Mouse (Mus musculus) hindlimb bud, embryonic 11.5 days (tissue): Measurements from ENCODE around the gene Prkaa1.
"Not testable (repeated sequence)": the region's sequence is repeated elsewhere in the genome, so short reads cannot be mapped to it uniquely, and the experiment has no call there.

Source experiments
- DNase-seq: peaks from one replicate; pipeline ENCODE4 v3.0.0-alpha.2; 2012; ENCODE audit warnings: low read depth, low spot score; ENCODE audit errors: extremely low spot score

The Prkaa1 gene

DNA sequence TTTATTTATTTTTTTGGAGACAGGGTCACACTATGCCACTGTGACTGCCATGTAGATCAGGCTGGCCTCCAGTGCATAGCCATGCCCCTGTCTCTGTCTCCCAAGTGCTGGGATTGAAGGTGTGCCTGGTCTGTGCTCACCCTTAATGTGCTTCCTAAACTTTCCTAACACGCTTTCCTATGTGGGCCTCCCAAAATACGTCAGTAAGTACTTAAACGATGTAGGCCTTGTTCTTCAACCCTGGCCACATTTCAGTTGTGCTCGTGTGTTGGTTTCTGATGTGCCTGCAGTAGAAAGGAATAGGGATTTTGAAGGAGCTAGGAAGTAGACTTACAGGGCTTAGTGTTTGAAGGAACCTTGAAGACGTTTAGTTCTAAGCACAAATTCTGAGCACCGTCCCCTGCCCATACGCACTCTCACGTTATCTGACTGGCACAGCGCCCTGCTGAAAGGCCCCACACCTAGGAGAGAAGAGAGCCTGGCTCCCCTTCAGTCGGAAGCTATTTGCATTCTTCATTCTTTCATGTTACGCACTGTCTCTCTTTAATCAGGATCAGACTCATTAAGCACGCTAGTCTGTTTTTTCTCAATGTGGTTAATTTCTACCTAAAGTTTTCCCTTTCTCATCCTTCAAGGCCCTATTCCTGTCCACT, 21.6 kb downstream of the Prkaa1 start:
- no peak for DNase-seq

DNA sequence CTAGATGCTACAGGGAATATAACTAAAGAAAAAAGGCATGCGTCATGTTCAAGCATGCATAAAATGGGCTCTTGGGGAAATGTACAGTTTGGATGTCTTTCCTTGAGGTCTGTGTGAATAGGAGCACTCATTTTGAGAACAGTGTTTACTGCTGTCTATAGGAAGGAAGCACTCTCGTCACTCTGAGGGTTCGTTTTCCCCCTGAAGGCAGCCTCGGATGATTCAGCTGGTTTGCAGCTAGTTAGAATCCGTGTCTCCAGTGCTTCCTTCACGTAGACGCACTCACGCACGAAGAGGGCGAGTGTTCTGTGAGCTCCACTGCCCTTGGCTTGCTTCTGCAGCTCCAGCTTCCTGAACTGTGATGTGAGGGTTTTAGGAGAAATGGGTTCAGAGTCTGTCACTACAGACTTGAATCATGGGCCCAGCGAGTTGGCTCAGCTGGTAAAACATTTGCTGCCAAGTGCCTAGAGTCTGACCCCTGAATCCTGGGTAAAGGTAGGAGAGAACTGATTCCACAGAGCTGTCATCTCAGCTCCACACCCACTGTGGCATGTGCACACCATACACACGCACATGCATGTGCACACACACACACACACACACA, 29.7 kb downstream of the Prkaa1 start:
- DNase-seq: no peak

DNA sequence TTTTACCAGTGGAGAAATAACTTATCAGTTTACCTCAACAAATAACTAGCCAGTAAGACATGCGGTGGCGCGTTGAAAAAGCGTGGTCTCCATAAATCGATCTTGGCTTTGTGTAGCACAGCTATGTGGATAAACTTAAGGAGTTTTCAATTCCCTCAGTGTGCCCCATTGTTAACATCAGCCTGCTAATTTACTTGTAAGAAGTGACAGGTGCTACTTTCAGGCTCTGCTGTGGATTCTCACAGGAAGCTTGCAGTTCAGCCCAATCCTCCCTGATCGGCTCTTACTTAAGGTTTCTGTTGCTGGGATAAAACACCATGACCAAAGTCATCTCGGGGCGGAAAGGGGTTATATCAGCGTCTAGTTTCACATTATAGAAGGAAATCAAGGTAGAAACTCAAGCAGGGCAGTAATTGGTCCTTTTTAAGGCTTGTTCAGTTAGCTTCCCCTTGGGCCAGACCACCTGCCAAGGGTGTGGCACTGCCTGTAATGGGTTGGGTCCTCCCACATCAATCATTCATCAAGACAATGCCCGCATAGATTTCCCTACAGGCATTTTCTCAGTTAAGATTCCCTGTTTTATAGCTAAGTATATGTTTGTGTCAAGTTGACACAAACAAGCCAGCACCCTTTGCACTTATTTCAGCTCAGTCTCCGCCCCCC, 41.1 kb downstream of the Prkaa1 start:
- no peak for DNase-seq

DNA sequence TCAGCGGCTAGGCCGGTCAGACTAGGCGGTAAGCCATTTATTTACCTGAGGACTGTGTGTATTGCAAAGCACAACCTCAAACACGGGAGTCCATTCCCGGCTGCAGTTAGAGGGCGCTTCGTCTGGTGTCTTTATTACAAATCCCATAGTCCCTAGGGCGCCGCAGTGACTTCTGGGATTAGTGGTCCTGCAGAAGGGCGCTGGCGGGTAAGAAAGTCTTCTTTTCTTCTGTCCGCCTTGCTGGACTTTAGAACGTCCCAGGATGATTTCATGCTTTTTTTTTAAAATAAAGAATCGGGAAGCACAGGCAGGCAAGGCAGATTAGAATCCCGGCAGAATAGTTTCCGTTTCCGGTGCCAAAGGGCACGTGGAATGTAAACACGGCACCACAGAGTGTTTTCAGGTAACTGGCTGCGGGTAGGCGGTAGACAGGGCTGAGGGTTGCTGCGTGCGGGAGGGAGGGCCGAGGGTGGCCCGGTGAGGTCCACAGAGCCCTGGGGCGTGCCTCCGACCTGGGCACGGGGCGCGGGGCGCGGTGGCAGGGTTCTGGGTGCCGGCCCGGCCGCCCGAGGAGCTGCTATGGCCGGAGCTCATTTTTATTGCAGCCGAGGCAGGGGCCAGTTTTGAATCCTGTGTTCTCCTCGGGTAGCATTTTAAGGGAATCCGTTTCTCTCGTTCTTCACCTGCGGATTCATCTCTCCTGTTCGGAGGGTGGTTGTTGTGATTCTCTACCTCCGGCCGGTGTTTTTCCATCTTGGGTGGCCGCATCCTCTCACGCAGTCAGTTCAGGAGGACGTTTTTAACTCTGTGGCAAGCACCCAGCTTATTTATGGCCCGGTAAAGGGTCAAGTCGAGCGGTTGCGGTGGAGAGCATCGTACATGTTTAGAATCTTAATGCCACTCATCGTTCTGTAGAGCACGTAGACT, 42.0 kb downstream of the Prkaa1 start, which contains the start of gene Ttc33:
Gene Ttc33, plus strand, starts transcription at position 160 of the 927 bp plus-strand sequence.
- peak; percentile 39 for DNase-seq

DNA sequence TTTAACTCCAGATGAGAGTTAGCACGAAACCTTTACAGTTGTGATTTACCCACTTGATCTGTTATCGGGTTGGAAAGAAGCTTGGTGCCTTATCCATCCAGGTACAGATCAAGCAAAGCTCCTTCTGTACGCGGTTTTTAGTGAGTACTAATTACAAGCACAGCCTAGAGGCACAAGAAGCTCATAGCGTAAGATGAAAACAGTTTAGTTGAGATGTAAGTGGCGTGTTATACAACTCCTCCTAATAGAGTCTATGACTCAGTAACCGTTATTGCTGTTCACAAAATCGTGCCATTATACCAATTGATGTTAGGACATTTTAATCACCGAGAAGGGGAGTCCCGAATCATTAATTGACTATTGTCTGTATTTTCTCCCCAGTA, 42.6 kb downstream of the Prkaa1 start:
- no peak for DNase-seq

DNA sequence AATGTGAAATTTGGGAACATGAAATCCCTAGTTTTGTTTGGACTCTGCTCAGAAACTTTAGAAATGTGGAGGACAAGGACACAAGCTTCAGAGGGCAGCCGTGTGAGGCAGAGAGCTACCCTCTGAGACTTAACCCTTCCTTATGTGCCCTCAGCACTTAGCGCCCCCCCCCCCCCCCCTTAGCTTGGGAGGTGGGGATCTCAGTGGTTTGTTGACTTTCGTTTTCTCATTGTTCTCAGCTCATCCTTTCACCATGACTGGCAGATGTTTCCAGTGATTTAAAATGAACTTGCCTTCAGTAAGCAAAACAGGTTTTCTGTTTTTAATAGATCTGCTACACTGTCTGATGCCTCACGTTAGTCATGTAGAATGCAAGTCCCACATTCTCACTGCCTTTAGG, 43.5 kb downstream of the Prkaa1 start:
- DNase-seq: no peak

DNA sequence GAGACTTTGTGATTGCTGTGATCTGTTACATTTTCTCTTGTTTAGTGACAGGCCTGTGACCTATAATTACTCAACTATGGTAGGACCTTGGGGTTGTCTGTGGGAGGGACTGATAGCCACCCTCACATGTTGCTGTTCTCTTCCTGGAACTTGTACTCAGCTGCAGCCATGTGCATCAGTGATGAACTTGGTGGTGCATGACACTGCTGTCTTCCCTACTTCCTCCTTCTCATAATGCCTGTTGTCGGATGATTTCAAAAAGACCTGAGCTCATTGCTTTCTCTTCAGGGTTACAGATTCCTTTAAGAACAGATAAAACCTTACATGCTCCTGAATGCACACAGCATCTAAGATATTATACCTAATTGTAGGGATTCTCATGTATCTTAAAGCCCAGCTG, 44.4 kb downstream of the Prkaa1 start:
- no peak for DNase-seq

DNA sequence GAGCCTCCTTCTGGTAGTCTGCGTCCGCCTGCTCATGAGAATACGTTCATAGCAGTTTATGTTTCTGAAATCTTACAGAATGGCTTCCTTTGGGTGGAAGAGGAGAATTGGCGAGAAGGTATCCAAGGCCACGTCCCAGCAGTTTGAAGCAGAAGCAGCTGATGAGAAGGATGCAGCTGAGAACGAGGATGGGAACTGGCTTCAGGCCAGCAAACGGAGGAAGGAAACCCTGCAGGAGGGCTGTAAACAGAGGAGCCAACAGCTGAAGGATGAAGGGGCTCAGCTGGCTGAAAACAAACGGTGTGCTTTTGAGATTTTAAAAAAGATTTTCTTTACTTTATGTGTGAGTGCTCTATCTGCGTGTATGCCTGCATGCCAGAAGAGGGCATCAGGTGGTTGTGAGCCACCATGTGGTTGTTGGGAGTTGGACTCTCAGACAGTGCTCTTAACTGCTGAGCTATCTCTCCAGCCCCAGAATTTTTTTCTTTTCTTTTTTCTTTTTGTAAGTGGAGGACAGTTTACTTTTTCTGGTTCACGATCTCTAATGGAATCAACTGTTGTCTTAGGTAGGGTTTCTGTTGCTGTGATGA, 45.9 kb downstream of the Prkaa1 start:
- no peak for DNase-seq

DNA sequence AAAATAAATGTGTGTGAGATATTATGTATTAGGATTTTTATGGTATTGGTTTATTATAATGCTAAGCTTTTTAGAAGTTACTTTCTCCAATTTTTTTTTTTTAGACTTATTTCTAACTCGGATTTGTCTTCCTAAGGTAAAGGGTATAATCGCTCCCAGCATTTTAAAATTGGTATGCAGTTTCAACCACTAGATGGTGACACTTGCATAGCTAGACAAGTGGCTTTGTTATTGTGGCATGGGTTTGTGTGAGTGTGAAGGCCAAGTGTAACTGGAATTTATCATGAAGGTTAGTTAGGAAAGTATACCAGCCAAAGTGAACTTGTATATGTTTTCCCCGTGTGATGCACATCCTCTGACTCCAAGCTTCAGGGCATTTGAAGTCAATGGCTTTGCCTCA, 50.2 kb downstream of the Prkaa1 start:
- DNase-seq: no peak

DNA sequence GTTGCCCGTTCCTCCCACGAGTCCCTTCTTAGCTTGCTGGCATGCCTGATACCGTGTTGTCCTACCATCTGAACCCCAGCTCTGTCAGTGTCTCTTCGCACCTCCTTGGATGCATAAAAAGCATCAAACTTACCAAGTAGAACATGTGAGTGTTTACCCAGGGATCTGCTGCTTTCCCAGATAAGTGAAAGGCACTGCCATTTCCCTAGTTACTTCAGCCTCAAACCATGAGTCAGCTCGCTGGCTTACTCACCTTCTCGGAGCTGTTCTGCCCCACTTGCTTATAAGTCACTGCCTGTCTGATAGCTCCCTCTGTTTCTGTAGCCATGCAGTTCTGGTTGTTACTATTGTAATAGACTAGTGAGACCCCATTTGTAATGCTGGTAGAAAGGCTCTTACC, 50.8 kb downstream of the Prkaa1 start:
- DNase-seq: no peak

DNA sequence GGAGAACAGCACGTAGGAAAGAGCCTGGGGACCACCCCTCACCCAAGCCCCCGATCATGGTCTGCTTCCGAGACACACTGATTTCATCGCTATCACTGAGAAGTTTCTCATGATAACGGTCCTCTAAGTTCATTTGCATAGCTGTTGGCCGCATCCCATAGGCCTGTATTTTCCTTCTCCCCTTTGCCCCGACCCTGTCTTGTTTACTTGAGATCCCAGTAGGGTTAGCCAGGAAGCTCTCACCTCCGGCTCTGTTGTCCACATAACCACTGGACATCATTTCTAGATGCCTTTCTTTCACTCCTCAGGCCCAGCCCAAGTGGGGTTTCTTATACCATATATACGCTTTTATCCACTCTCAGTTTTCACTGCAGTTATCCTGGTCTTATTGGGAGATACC, 51.3 kb downstream of the Prkaa1 start:
- DNase-seq: no peak

DNA sequence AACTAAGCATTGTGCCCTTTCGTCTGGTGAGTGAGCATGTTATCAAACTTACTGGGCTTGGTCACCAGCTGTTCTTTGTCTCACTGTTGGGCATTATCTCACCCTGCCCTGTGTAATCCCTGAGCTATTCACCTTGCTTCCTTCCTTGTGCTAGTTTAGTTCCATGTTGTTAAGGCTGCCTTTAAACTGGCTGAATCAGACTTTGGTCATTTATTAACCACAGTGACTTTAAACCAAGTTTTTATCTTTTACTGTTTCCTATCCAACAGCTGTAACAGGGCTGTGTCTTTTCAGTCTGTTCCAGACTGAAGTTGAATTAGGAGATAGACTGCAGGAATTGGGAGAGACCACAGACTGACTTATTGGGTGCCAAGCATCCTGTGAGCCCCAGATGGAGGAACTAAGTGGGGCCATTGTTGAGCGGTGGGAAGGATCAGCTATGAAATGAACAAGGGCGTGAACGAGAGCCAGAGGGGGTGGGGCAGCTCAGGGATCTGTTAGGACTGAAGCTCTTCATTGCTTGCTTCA, 52.4 kb downstream of the Prkaa1 start:
- DNase-seq: no peak

DNA sequence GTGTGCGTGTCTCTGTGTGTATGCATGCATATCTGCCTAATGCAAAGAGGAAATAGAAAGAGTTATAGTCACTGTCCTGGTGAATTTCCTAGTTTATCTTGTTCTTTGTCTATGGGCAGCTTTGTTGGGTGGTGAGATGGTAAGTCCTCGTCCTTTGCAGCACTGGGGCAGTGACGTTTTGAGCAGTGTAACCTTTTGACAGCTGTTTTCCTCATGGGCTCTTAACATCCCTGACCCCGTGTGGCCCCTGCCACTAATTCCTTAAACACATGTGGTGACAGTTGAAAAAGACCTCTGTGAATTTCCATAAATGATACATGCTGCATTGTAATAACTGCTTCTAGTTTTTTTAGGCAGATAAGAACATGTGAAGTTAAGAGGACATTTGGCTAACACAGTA, 53.0 kb downstream of the Prkaa1 start:
- DNase-seq: no peak

DNA sequence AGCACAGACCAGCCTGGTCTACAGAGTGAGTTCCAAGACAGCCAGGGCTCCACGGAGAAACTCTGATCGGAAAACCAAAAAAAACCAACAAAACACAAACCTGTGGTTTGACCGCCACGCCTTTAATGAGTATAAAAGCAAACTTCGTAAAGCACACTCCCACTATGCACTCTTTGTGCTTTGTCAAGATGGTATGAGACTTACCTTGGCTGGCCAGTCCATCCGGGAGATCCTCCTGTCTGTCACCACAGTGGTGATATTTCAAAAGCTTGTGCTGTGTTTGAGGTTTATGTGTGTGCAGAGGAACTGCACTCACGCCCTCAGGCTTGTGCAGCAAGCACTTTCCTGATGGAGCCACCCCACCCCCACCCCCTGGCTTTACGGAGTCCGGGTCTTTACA, 61.6 kb downstream of the Prkaa1 start:
- no peak for DNase-seq

DNA sequence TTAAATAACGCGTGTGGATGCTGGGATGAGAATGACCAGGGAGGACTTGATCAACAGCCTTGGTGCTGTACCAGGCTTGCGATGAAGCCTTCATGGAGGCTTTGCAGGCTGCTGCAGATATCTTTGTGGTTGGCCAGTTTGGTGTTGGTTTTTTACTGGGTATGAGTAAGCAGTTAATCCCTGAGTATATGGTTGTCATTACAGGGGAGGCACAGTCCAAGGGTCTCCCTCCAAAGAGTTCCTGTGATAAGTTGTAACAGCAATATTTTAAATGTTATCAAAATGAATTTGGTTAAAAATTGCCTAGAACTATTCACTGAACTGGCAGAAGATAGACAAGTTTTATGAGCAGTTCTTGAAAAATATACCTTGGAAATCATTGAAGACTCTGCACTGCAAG, 65.5 kb downstream of the Prkaa1 start:
- DNase-seq: no peak

DNA sequence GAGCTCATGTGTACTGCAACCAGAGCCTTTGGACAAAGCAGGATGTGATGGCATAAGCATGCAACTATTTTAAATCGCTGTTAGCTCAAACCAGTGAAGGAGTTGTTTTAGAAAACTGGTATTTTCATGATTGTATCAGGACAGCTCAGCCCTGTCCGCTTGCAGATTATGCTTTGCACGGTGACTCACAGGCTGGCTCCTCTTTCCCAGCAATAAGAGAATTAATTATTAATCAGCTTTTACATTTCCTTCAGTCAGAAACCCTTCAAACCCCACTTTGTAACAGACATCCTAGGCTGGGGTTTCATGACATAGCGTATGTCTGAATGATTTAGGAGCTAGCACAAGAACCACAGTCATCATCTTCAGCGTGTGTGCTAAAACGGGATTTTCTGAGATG, 76.8 kb downstream of the Prkaa1 start:
- no peak for DNase-seq

DNA sequence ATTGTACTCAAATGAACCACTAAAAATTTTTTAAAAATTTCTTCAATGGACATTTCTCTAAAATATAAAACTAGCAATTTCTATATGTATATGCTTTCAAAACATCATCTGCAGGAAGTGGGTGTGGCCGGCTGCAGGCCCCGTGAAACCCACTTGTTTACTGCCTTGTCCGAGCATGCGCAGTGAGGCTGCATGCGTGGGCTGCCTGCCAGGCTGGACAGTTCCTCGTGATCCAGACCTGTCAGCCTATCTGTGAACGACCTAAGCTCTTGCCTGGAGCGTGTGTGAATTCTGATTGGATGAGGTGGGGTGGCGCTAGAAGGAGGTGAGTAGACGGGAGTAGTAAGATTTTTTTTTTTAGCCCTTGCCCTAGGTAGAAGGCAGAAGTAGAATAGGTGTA, 87.1 kb downstream of the Prkaa1 start:
- not testable (repeated sequence) for DNase-seq
